In genomic region chr11:54727327-54727901, GRCm38 (mm10) we compare ENCODE assay signal across 9 mouse cellular contexts.
DNase-seq lines count a peak whose midpoint lies in the region; TF ChIP-seq lines count a peak whose summit lies in the region.
"Had no signal": no experiment of that assay in that cellular context is flagged by ENCODE, and none has a peak within 500 bp of the region (broad histone marks: within the 10 kb centered on the region; RNA-seq: fewer than 3 reads in every experiment).

No protein-coding gene starts in this region.

- WGBS in kidney, adult 2 months = 32% methylated on average over 5 of the region's 5 CpGs

- DNase-seq in kidney, adult 2 months = peak; percentile 32
- DNase-seq in kidney, adult 11 months = no peak
- peak; percentile 96 for DNase-seq in heart, adult 11 months
- DNase-seq in layer of hippocampus, adult 2 months (ENCODE audit: low spot score in 2 of 2) = peak; percentile 42 to 59
- peak; percentile 43 for DNase-seq in spleen, adult 12 weeks (ENCODE audit: low spot score)
- DNase-seq in gastrocnemius, postnatal 4 days (ENCODE audit: low spot score in 2 of 2) = no peak
- no peak for DNase-seq in right cerebral cortex, postnatal 25 days
- no peak for DNase-seq in cerebellum, adult 11-12 months

- no peaks in the 10 kb centered on the region for H3K36me3 ChIP-seq in kidney, adult 2 months (ENCODE audit: control insufficient read depth, insufficient read depth, low read length)

- no peak overlapping the region for H3K4me3 ChIP-seq in kidney, adult 2 months (ENCODE audit: insufficient read depth, low read depth, low read length)
- no peak overlapping the region for H3K4me3 ChIP-seq in layer of hippocampus, adult 2 months
- H3K4me3 ChIP-seq: hindbrain, embryonic 15.5 days had no signal

- TF ChIP-seq POLR2A in kidney, adult 2 months (IDR thresholded peaks at IDR 0.05; ENCODE audit: low read depth, low read length) = no peak

- no peaks in the 10 kb centered on the region for H3K4me1 ChIP-seq in kidney, adult 2 months (ENCODE audit: control insufficient read depth, insufficient read depth, low read length)

- TF ChIP-seq CTCF in kidney, adult 2 months (conservative IDR thresholded peaks at IDR 0.05; ENCODE audit: insufficient read depth, insufficient read length, low read depth, low read length) = 0 out of 2 replicates have a peak, but pooled peaks have one; percentile 10
- peak; percentile 35 for TF ChIP-seq CTCF in layer of hippocampus, adult 2 months (conservative IDR thresholded peaks at IDR 0.05)

- no peaks in the 10 kb centered on the region for H3K27me3 ChIP-seq in kidney, adult 2 months (replicated peaks; ENCODE audit: control insufficient read depth, insufficient read depth, low read length)
- H3K27me3 ChIP-seq: hindbrain, embryonic 15.5 days had no signal

- peak overlapping the region; percentile 22 for H3K27ac ChIP-seq in kidney, adult 2 months (ENCODE audit: insufficient read depth, low read depth, low read length)
- H3K27ac ChIP-seq in layer of hippocampus, adult 2 months = peak overlapping the region; percentile 77
- H3K27ac ChIP-seq: hindbrain, embryonic 15.5 days had no signal

Comparison
In these comparisons a context has a peak if more than half of its experiments do, and no peak if none do; other contexts are left out.
1. DNase-seq: peak in kidney, adult 2 months (single experiment), heart, adult 11 months (single experiment), layer of hippocampus, adult 2 months (2 of 2) and spleen, adult 12 weeks (single experiment); none in kidney, adult 11 months (single experiment), gastrocnemius, postnatal 4 days (0 of 2), right cerebral cortex, postnatal 25 days (single experiment) and cerebellum, adult 11-12 months (single experiment).